Mouse (Mus musculus) T-helper 2 cell (primary cell): Measurements from ENCODE around the gene Mtch2.
"Not testable (repeated sequence)": the region's sequence is repeated elsewhere in the genome, so short reads cannot be mapped to it uniquely, and the experiment has no call there.

ENCODE experiments used
- in situ Hi-C: fragments of 300-600 bp; cut with MboI, MseI; formaldehyde crosslinking; loops from one replicate; pipeline ENCODE4 v1.15.1; 2025; ENCODE audit warnings: high pct_unique_total_duplicates

The Mtch2 gene

GRCm38 (mm10) chr2:90846955-90847680, at the start of gene Mtch2:
Gene Mtch2 (plus strand): TSS chr2:90847155.
- in situ Hi-C loops = no loop called here

- in situ Hi-C loops = no loop called here
Measured at GRCm38 (mm10) chr2:90808241-90809126, 38.5 kb upstream of the Mtch2 start.

- in situ Hi-C loops = no loop called here
Measured at GRCm38 (mm10) chr2:90810751-90811150, 36.2 kb upstream of the Mtch2 start.

GRCm38 (mm10) chr2:90815266-90815665, 31.7 kb upstream of the Mtch2 start:
- in situ Hi-C loops = no loop called here

- in situ Hi-C loops = no loop called here
Measured at GRCm38 (mm10) chr2:90816144-90816543, 30.8 kb upstream of the Mtch2 start.

GRCm38 (mm10) chr2:90818710-90819109, 28.2 kb upstream of the Mtch2 start:
- in situ Hi-C loops = no loop called here

- in situ Hi-C loops = no loop called here
Measured at GRCm38 (mm10) chr2:90820894-90821293, 26.1 kb upstream of the Mtch2 start.

- in situ Hi-C loops = no loop called here
Measured at GRCm38 (mm10) chr2:90822978-90823377, 24.0 kb upstream of the Mtch2 start.

GRCm38 (mm10) chr2:90823781-90824180, 23.2 kb upstream of the Mtch2 start:
- in situ Hi-C loops = no loop called here

- in situ Hi-C loops = not testable (repeated sequence)
Measured at GRCm38 (mm10) chr2:90824528-90824927, 22.4 kb upstream of the Mtch2 start.

- in situ Hi-C loops = no loop called here
Measured at GRCm38 (mm10) chr2:90825515-90826172, 21.3 kb upstream of the Mtch2 start.

- in situ Hi-C loops = no loop called here
Measured at GRCm38 (mm10) chr2:90828739-90829138, 18.2 kb upstream of the Mtch2 start.

- in situ Hi-C loops = no loop called here
Measured at GRCm38 (mm10) chr2:90833502-90833901, 13.5 kb upstream of the Mtch2 start.

GRCm38 (mm10) chr2:90838621-90839020, 8.3 kb upstream of the Mtch2 start:
- in situ Hi-C loops = no loop called here

- in situ Hi-C loops = no loop called here
Measured at GRCm38 (mm10) chr2:90843666-90844065, 3.3 kb upstream of the Mtch2 start.

GRCm38 (mm10) chr2:90844262-90844661, 2.7 kb upstream of the Mtch2 start:
- in situ Hi-C loops = no loop called here

GRCm38 (mm10) chr2:90845234-90845633, 1.7 kb upstream of the Mtch2 start:
- in situ Hi-C loops = no loop called here

GRCm38 (mm10) chr2:90846171-90846570, 784 bp upstream of the Mtch2 start:
- in situ Hi-C loops = no loop called here

- in situ Hi-C loops = no loop called here
Measured at GRCm38 (mm10) chr2:90846597-90846954, 379 bp upstream of the Mtch2 start.

GRCm38 (mm10) chr2:90847681-90848050, 711 bp downstream of the Mtch2 start:
- in situ Hi-C loops = no loop called here

- in situ Hi-C loops = no loop called here
Measured at GRCm38 (mm10) chr2:90848331-90848730, 1.4 kb downstream of the Mtch2 start.

GRCm38 (mm10) chr2:90850401-90850800, 3.4 kb downstream of the Mtch2 start:
- in situ Hi-C loops = no loop called here
